In genomic region chr7:133470620-133470958, GRCm38 (mm10) we compare ENCODE assay signal across 27 mouse cellular contexts.
A peak's percentile ranks its signal among the peaks of the same experiment; 100 is the strongest.
DNase-seq lines count a peak whose midpoint lies in the region; ATAC-seq and TF ChIP-seq lines count a peak whose summit lies in the region.
"Had no signal": no experiment of that assay in that cellular context is flagged by ENCODE, and none has a peak within 500 bp of the region (broad histone marks: within the 10 kb centered on the region; RNA-seq: fewer than 3 reads in every experiment).

No protein-coding gene starts in this region.

- H3K27ac ChIP-seq in forebrain, embryonic 10.5 days = 0 out of 2 replicates have a peak overlapping the region, but pooled peaks have one; percentile 25
- no peak overlapping the region for H3K27ac ChIP-seq in forebrain, embryonic 16.5 days (ENCODE audit: low read length)
- H3K27ac ChIP-seq in lung, embryonic 15.5 days = peak overlapping the region; percentile 31; the same call in 1 of the 2 replicates
- no peak overlapping the region for H3K27ac ChIP-seq in embryonic facial prominence, embryonic 14.5 days (replicated peaks; ENCODE audit: low read depth, low read length)
- H3K27ac ChIP-seq in stomach, embryonic 14.5 days (ENCODE audit: low read length) = peak overlapping the region; percentile 34; the same call in 1 of the 2 replicates
- no peak overlapping the region for H3K27ac ChIP-seq in liver, postnatal 0 days (ENCODE audit: low read depth)
- H3K27ac ChIP-seq: forebrain, embryonic 12.5 days; heart, embryonic 10.5 days; heart, embryonic 15.5 days; hindbrain, embryonic 14.5 days; kidney, postnatal 0 days; limb, embryonic 10.5 days; limb, embryonic 15.5 days; liver, embryonic 13.5 days had no signal

- no peak overlapping the region for H3K9ac ChIP-seq in forebrain, embryonic 16.5 days (replicated peaks; ENCODE audit: low read depth, low read length)
- H3K9ac ChIP-seq in lung, embryonic 15.5 days = no peak overlapping the region
- no peak overlapping the region for H3K9ac ChIP-seq in embryonic facial prominence, embryonic 14.5 days (ENCODE audit: low read depth, low read length)
- no peak overlapping the region for H3K9ac ChIP-seq in stomach, embryonic 14.5 days (replicated peaks; ENCODE audit: low read depth, low read length)
- no peak overlapping the region for H3K9ac ChIP-seq in liver, postnatal 0 days (replicated peaks)
- H3K9ac ChIP-seq: forebrain, embryonic 12.5 days; heart, embryonic 15.5 days; hindbrain, embryonic 14.5 days; limb, embryonic 15.5 days; liver, embryonic 13.5 days had no signal

- H3K9me3 ChIP-seq in forebrain, embryonic 10.5 days = no peaks in the 10 kb centered on the region
- no peaks in the 10 kb centered on the region for H3K9me3 ChIP-seq in forebrain, embryonic 16.5 days (ENCODE audit: control insufficient read depth, low read length)
- no peaks in the 10 kb centered on the region for H3K9me3 ChIP-seq in lung, embryonic 15.5 days
- no peaks in the 10 kb centered on the region for H3K9me3 ChIP-seq in embryonic facial prominence, embryonic 14.5 days (ENCODE audit: control insufficient read depth, low read length)
- H3K9me3 ChIP-seq in stomach, embryonic 14.5 days (ENCODE audit: control insufficient read depth, low read depth, low read length) = no peaks in the 10 kb centered on the region
- no peaks in the 10 kb centered on the region for H3K9me3 ChIP-seq in liver, postnatal 0 days (ENCODE audit: low read length)
- H3K9me3 ChIP-seq: forebrain, embryonic 12.5 days; heart, embryonic 10.5 days; heart, embryonic 15.5 days; limb, embryonic 10.5 days; limb, embryonic 15.5 days; liver, embryonic 13.5 days had no signal

- H3K4me1 ChIP-seq in forebrain, embryonic 10.5 days = peaks cover 11% of the 10 kb centered on the region; the same call in 1 of the 2 replicates
- H3K4me1 ChIP-seq in forebrain, embryonic 16.5 days (replicated peaks; ENCODE audit: control insufficient read depth, insufficient read depth, low read length) = peaks cover 3% of the 10 kb centered on the region; the same call in 1 of the 2 replicates
- H3K4me1 ChIP-seq in lung, embryonic 15.5 days = peaks cover 12% of the 10 kb centered on the region; the same call in 1 of the 2 replicates
- peaks cover 21% of the 10 kb centered on the region; the same call in 1 of the 2 replicates for H3K4me1 ChIP-seq in embryonic facial prominence, embryonic 14.5 days (ENCODE audit: control insufficient read depth, insufficient read depth, low read length)
- H3K4me1 ChIP-seq in stomach, embryonic 14.5 days (ENCODE audit: control insufficient read depth, insufficient read depth, low read length) = peaks cover 13% of the 10 kb centered on the region
- H3K4me1 ChIP-seq in liver, postnatal 0 days (ENCODE audit: insufficient read depth) = no peaks in the 10 kb centered on the region
- H3K4me1 ChIP-seq: heart, embryonic 10.5 days; liver, embryonic 13.5 days had no signal

- no peaks in the 10 kb centered on the region for H3K27me3 ChIP-seq in forebrain, embryonic 10.5 days (ENCODE audit: poor library complexity, severe bottlenecking)
- no peaks in the 10 kb centered on the region for H3K27me3 ChIP-seq in forebrain, embryonic 16.5 days (replicated peaks; ENCODE audit: control insufficient read depth, insufficient read depth, low read length)
- H3K27me3 ChIP-seq in lung, embryonic 15.5 days = no peaks in the 10 kb centered on the region
- no peaks in the 10 kb centered on the region for H3K27me3 ChIP-seq in embryonic facial prominence, embryonic 14.5 days (replicated peaks; ENCODE audit: control insufficient read depth, insufficient read depth, low read length)
- no peaks in the 10 kb centered on the region for H3K27me3 ChIP-seq in stomach, embryonic 14.5 days (ENCODE audit: control insufficient read depth, insufficient read depth, low read length)
- no peaks in the 10 kb centered on the region for H3K27me3 ChIP-seq in liver, postnatal 0 days (ENCODE audit: insufficient read depth, low read length)
- H3K27me3 ChIP-seq: forebrain, embryonic 12.5 days; heart, embryonic 15.5 days; limb, embryonic 15.5 days; liver, embryonic 13.5 days had no signal

- H3K36me3 ChIP-seq in forebrain, embryonic 10.5 days (replicated peaks) = no peaks in the 10 kb centered on the region
- H3K36me3 ChIP-seq in forebrain, embryonic 16.5 days (ENCODE audit: control insufficient read depth, insufficient read depth) = no peaks in the 10 kb centered on the region
- no peaks in the 10 kb centered on the region for H3K36me3 ChIP-seq in lung, embryonic 15.5 days
- no peaks in the 10 kb centered on the region for H3K36me3 ChIP-seq in embryonic facial prominence, embryonic 14.5 days (ENCODE audit: control insufficient read depth, insufficient read depth, low read length)
- no peaks in the 10 kb centered on the region for H3K36me3 ChIP-seq in stomach, embryonic 14.5 days (ENCODE audit: control insufficient read depth, insufficient read depth, low read length)
- H3K36me3 ChIP-seq in liver, postnatal 0 days (replicated peaks; ENCODE audit: insufficient read depth, low read length) = no peaks in the 10 kb centered on the region
- H3K36me3 ChIP-seq: forebrain, embryonic 12.5 days; G1E; heart, embryonic 10.5 days; heart, embryonic 15.5 days; limb, embryonic 10.5 days; limb, embryonic 15.5 days; liver, embryonic 13.5 days had no signal

- H3K4me2 ChIP-seq in forebrain, embryonic 16.5 days (ENCODE audit: low read length) = no peak overlapping the region
- H3K4me2 ChIP-seq in lung, embryonic 15.5 days = no peak overlapping the region
- no peak overlapping the region for H3K4me2 ChIP-seq in embryonic facial prominence, embryonic 14.5 days (ENCODE audit: low read depth, low read length)
- no peak overlapping the region for H3K4me2 ChIP-seq in stomach, embryonic 14.5 days (replicated peaks; ENCODE audit: low read depth, low read length)
- H3K4me2 ChIP-seq in liver, postnatal 0 days (ENCODE audit: low read depth, low read length) = no peak overlapping the region
- H3K4me2 ChIP-seq: forebrain, embryonic 12.5 days; heart, embryonic 15.5 days; hindbrain, embryonic 14.5 days; limb, embryonic 15.5 days; liver, embryonic 13.5 days had no signal

- H3K4me3 ChIP-seq in forebrain, embryonic 10.5 days = no peak overlapping the region
- no peak overlapping the region for H3K4me3 ChIP-seq in forebrain, embryonic 16.5 days (replicated peaks; ENCODE audit: low read length)
- no peak overlapping the region for H3K4me3 ChIP-seq in lung, embryonic 15.5 days
- no peak overlapping the region for H3K4me3 ChIP-seq in embryonic facial prominence, embryonic 14.5 days (ENCODE audit: low read depth, low read length)
- H3K4me3 ChIP-seq in stomach, embryonic 14.5 days (ENCODE audit: low read depth, low read length) = no peak overlapping the region
- no peak overlapping the region for H3K4me3 ChIP-seq in liver, postnatal 0 days (ENCODE audit: low read depth, low read length)
- H3K4me3 ChIP-seq: erythroblast, embryonic 14.5 days; forebrain, embryonic 12.5 days; heart, embryonic 10.5 days; heart, embryonic 15.5 days; limb, embryonic 10.5 days; limb, embryonic 15.5 days; liver, embryonic 13.5 days had no signal

- DNase-seq in forebrain, embryonic 10.5 days (ENCODE audit: extremely low spot score, low spot score) = no peak
- DNase-seq in lung, postnatal 4 days = no peak
- DNase-seq in embryonic facial prominence, embryonic 14.5 days (ENCODE audit: low spot score) = peak; percentile 54
- DNase-seq in liver, postnatal 0 days = no peak
- no peak for DNase-seq in layer of hippocampus, adult 8-10 months (ENCODE audit: low spot score in 2 of 2)
- DNase-seq: adrenal gland, adult 8-10 months; cerebellum, adult 8-10 months; cerebellum, postnatal 25 days; gastrocnemius, postnatal 14 days; kidney, adult 2 months; kidney, postnatal 4 days; layer of hippocampus, adult 9-11 months; liver, embryonic 13.5 days; spleen, adult 18-20 months had no signal

- no peak for TF ChIP-seq EP300 in liver, postnatal 0 days (IDR thresholded peaks at IDR 0.05; ENCODE audit: low read depth)

- no peak for ATAC-seq in forebrain, embryonic 16.5 days
- ATAC-seq in lung, embryonic 15.5 days (ENCODE audit: borderline replicate concordance, extremely low read depth, low FRiP score, low TSS enrichment) = 0 out of 2 replicates have a peak, but pooled peaks have one; percentile 27
- ATAC-seq in embryonic facial prominence, embryonic 14.5 days (ENCODE audit: low read depth) = peak; percentile 47; the same call in 1 of the 2 replicates
- ATAC-seq in stomach, embryonic 14.5 days (ENCODE audit: insufficient number of reproducible peaks, insufficient read depth, low FRiP score, low read depth) = no peak
- no peak for ATAC-seq in liver, postnatal 0 days
- ATAC-seq: midbrain, embryonic 16.5 days had no signal

- TF ChIP-seq CTCF in liver, postnatal 0 days (IDR thresholded peaks at IDR 0.05; ENCODE audit: low read depth) = no peak

- WGBS in forebrain, embryonic 10.5 days = 82% methylated on average over 3 of the region's 3 CpGs
- 60% methylated on average over 3 of the region's 3 CpGs for WGBS in forebrain, embryonic 16.5 days
- WGBS in lung, embryonic 15.5 days = 24% methylated on average over 3 of the region's 3 CpGs
- WGBS in embryonic facial prominence, embryonic 14.5 days = 45% methylated on average over 3 of the region's 3 CpGs
- 39% methylated on average over 3 of the region's 3 CpGs for WGBS in stomach, embryonic 14.5 days
- 58% methylated on average over 3 of the region's 3 CpGs for WGBS in liver, postnatal 0 days (ENCODE audit: insufficient replicate concordance)

Comparison
In these comparisons a context has a peak if more than half of its experiments do, and no peak if none do; other contexts are left out.
1. H3K27ac ChIP-seq: peak in forebrain, embryonic 10.5 days (single experiment), lung, embryonic 15.5 days (single experiment) and stomach, embryonic 14.5 days (single experiment); none in forebrain, embryonic 16.5 days (single experiment), embryonic facial prominence, embryonic 14.5 days (single experiment) and liver, postnatal 0 days (single experiment).
2. ATAC-seq: peak in lung, embryonic 15.5 days (single experiment) and embryonic facial prominence, embryonic 14.5 days (single experiment); none in forebrain, embryonic 16.5 days (single experiment), stomach, embryonic 14.5 days (single experiment) and liver, postnatal 0 days (single experiment).